Mouse (Mus musculus) gonadal fat pad, adult 2 months (tissue): ENCODE data around the gene Cdk5r2. TPM values are rescaled to one million over a fixed set of nuclear protein-coding genes. Genes with fewer than 3 reads are reported as not detected.
"Not testable (repeated sequence)": the region's sequence is repeated elsewhere in the genome, so short reads cannot be mapped to it uniquely, and the experiment has no call there.

ENCODE experiments used
- DNase-seq: peaks from one replicate; pipeline ENCODE4 v3.0.0-alpha.2; 2012; ENCODE audit warnings: low read depth
- polyA plus RNA-seq: library from polyadenylated mRNA; depleted of rRNA; stranded (reverse); fragments of >200 nt; gene quantifications from 2 replicates; pipeline ENCODE4 v1.2.3, GENCODE M21; 2012; rRNA removed

Cdk5r2 gene
- 0.04 and 0.09 TPM in 2 replicates for polyA plus RNA-seq

- DNase-seq, result no peak
Observed at GRCm38 (mm10) chr1:74854306-74855056, at the start of gene Cdk5r2. TSS of gene Cdk5r2 (plus strand) at chr1:74854934.

- no peak for DNase-seq
Observed at GRCm38 (mm10) chr1:74805340-74805835, 49.3 kb upstream of the Cdk5r2 start.

- no peak for DNase-seq
Observed at GRCm38 (mm10) chr1:74805843-74806242, 48.9 kb upstream of the Cdk5r2 start.

- no peak for DNase-seq
Observed at GRCm38 (mm10) chr1:74806360-74807311, 48.1 kb upstream of the Cdk5r2 start.

GRCm38 (mm10) chr1:74807551-74808071 lies 47.1 kb upstream of the Cdk5r2 start:
- DNase-seq, result no peak

GRCm38 (mm10) chr1:74808078-74808477 lies 46.7 kb upstream of the Cdk5r2 start:
- DNase-seq, result no peak

DNA sequence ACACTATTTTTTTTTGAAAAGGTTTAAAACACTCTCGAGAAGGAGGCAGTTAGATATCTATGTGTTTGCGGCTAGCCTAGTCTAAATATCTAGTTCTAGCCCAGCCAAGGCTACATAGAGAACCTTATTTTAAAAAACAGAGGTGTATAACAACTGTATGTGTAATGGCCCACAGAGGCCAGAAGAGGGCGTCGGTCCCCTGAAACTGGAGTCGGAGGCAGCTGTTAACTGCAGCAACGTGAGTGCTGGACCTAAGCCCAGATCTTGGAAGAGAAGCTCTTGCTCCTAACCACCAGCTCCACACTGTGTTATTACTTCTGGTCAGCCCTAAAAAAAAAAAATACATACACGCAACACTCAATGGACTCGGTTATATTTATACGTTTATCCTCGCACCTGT lies 45.7 kb upstream of the Cdk5r2 start:
- DNase-seq, result no peak

GRCm38 (mm10) chr1:74814931-74815647 lies 39.6 kb upstream of the Cdk5r2 start:
- no peak for DNase-seq

- not testable (repeated sequence) for DNase-seq
Observed at GRCm38 (mm10) chr1:74815965-74816364, 38.8 kb upstream of the Cdk5r2 start.

GRCm38 (mm10) chr1:74816612-74817199 lies 38.0 kb upstream of the Cdk5r2 start:
- DNase-seq, result no peak

DNA sequence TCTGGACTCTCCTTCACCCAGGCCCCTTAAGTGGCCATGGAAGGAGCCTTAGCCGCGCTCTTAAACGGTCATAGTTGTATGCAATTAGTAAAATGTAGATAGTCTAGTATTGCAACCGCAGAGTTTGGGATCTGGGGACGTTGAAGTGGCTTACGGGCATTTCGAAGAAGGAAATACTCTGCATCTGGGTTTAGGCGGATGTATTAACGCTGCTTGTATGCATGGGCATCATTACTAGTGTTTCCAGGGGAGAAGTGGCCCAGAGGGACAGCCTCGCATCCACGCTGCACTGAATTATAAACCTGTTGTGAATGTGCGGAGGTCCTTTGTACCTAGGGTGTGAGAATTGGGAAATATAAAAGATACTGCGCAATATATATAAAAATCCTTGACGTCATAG lies 37.5 kb upstream of the Cdk5r2 start:
- DNase-seq, result no peak

DNA sequence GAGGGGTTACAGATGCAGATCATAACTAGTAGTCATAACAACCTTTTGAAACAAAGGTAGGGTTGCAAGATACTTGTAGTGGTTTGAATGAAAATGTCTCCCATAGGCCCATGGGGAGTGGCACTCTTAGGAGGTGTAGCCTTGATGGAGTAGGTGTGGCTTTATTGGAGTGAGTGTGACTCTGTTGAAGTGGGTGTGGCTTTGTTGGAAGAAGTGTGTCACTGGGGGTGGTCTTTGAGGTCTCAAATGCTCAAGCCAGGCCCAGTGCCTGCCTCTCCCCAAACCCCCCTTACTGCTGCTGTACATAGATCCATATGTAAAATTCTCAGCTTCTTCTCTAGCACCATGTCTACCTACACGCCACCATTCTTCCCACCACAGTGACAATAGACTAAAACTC lies 36.2 kb upstream of the Cdk5r2 start:
- no peak for DNase-seq

GRCm38 (mm10) chr1:74823598-74823997 lies 31.1 kb upstream of the Cdk5r2 start:
- not testable (repeated sequence) for DNase-seq

GRCm38 (mm10) chr1:74824518-74825302 lies 30.0 kb upstream of the Cdk5r2 start:
- DNase-seq, result no peak

DNA sequence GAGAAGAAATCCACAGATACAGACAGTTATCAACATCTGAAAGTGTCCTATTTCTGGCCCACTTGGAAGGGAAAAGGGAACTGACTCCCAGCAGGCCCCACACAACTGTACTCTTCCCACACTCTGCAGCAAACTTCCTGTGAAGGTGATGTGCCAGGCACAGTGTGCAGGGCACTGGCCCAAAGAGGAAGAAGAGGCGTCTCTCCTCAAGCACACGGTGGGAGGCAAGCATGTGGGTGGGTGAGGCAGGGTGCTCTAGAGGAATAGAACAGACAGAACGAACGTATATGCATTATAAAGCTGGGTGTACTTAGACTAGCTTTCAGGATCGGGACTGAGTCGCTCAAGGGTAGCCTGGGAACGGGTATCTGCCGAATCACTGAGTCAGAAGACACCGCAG lies 24.7 kb upstream of the Cdk5r2 start:
- DNase-seq, result no peak

- DNase-seq, result no peak
Observed at GRCm38 (mm10) chr1:74833255-74833654, 21.5 kb upstream of the Cdk5r2 start.

DNA sequence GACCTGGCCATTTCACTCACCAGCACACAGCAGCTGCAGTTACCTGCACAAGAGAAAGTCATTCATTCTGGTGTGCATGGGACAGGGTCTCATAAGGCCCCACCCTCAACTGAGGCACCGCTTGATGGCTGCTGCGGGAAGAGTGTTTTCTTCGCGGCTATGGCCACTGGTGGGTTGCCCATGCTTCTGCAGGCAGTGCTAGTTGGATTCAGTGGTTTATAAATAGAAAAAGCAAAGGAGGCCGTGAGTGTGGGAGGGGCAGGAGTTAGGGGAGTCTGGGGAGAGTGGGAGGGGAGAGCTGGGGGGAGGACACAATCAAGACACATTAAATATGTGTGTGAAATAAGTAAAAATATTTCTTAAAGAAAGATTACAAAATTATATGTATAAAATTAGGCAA lies 11.6 kb upstream of the Cdk5r2 start:
- no peak for DNase-seq

- no peak for DNase-seq
Observed at GRCm38 (mm10) chr1:74846341-74846740, 8.4 kb upstream of the Cdk5r2 start.

GRCm38 (mm10) chr1:74848946-74849345 lies 5.8 kb upstream of the Cdk5r2 start:
- DNase-seq, result no peak

DNA sequence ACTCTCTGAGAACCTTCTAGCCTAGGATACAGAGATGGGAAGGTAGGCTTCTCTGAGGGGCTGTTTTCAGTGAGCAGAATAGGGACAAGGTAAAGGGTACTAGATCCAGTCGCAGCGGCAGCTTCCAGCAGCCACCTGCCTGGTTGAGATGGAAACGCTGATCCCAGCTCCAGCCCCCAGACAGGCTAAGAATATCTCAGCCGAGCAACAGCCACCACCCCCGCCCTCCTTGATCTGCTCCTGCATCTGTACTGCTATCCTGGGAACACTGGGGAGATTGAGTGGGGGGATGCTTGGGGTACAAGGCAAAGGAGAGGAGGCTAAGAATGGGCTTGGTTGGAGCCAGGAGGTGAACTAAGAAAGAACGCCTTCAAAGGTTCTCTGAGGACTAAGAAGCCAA lies 4.5 kb upstream of the Cdk5r2 start:
- no peak for DNase-seq
